Mouse (Mus musculus): ENCODE measurements around the gene Ipcef1. TPM values are rescaled to one million over a fixed set of nuclear protein-coding genes. Genes with fewer than 3 reads are reported as not detected.
A peak's percentile ranks its signal among the peaks of the same experiment; 100 is the strongest.

Gene Ipcef1
- polyA plus RNA-seq, 1 experiment from 2014 or later: 1.2 TPM

GRCm38 (mm10) chr10:6956357-6956756 is 95.9 kb downstream of the Ipcef1 start:
- Histone ChIP-seq H3K9ac (no peak overlapping the region), H3K27me3 (no peaks in the 10 kb centered on the region), H3K4me1 (replicated peaks) (no peaks in the 10 kb centered on the region), H3K36me3 (no peaks in the 10 kb centered on the region), H3K27ac (replicated peaks) (no peak overlapping the region), H3K9me3 (no peaks in the 10 kb centered on the region), H3K4me3 (no peak overlapping the region), H3K4me2 (no peak overlapping the region)
- ATAC-seq (ENCODE audit: low read depth): no peak
- 91% methylated on average over 2 of the region's 2 CpGs for WGBS

GRCm38 (mm10) chr10:6954533-6954932 is 97.7 kb downstream of the Ipcef1 start:
- H3K27ac ChIP-seq (replicated peaks): no peak overlapping the region
- no peak overlapping the region for H3K4me3 ChIP-seq
- no peaks in the 10 kb centered on the region for H3K36me3 ChIP-seq
- no peaks in the 10 kb centered on the region for H3K4me1 ChIP-seq (replicated peaks)
- H3K4me2 ChIP-seq: no peak overlapping the region
- H3K27me3 ChIP-seq: no peaks in the 10 kb centered on the region
- H3K9ac ChIP-seq: no peak overlapping the region
- no peak for ATAC-seq (ENCODE audit: low read depth)
- no peaks in the 10 kb centered on the region for H3K9me3 ChIP-seq

- no peaks in the 10 kb centered on the region for H3K27me3 ChIP-seq
- no peak overlapping the region for H3K27ac ChIP-seq (replicated peaks)
- H3K4me1 ChIP-seq (replicated peaks): no peaks in the 10 kb centered on the region
- no peak overlapping the region for H3K4me2 ChIP-seq
- H3K36me3 ChIP-seq: no peaks in the 10 kb centered on the region
- no peak overlapping the region for H3K4me3 ChIP-seq
- H3K9ac ChIP-seq: no peak overlapping the region
- no peaks in the 10 kb centered on the region for H3K9me3 ChIP-seq
- WGBS: 81% methylated on average over 1 of the region's 1 CpGs
- ATAC-seq (ENCODE audit: low read depth): no peak
Observed at GRCm38 (mm10) chr10:6953115-6953514, 99.2 kb downstream of the Ipcef1 start.

GRCm38 (mm10) chr10:6936671-6937425 is 115.4 kb downstream of the Ipcef1 start:
- Histone ChIP-seq H3K9ac (no peak overlapping the region), H3K27ac (replicated peaks) (no peak overlapping the region), H3K4me1 (replicated peaks) (no peaks in the 10 kb centered on the region), H3K27me3 (no peaks in the 10 kb centered on the region), H3K36me3 (no peaks in the 10 kb centered on the region), H3K4me2 (no peak overlapping the region), H3K9me3 (no peaks in the 10 kb centered on the region), H3K4me3 (no peak overlapping the region)
- 87% methylated on average over 4 of the region's 4 CpGs for WGBS
- no peak for ATAC-seq (ENCODE audit: low read depth)

- no peaks in the 10 kb centered on the region for H3K4me1 ChIP-seq (replicated peaks)
- H3K27me3 ChIP-seq: no peaks in the 10 kb centered on the region
- no peak overlapping the region for H3K4me2 ChIP-seq
- no peak overlapping the region for H3K27ac ChIP-seq (replicated peaks)
- no peak overlapping the region for H3K9ac ChIP-seq
- no peak for ATAC-seq (ENCODE audit: low read depth)
- H3K4me3 ChIP-seq: no peak overlapping the region
- H3K36me3 ChIP-seq: no peaks in the 10 kb centered on the region
- no peaks in the 10 kb centered on the region for H3K9me3 ChIP-seq
- 70% methylated on average over 3 of the region's 3 CpGs for WGBS
Observed at GRCm38 (mm10) chr10:6934776-6935175, 117.5 kb downstream of the Ipcef1 start.

GRCm38 (mm10) chr10:6930889-6931288 is 121.4 kb downstream of the Ipcef1 start:
- H3K4me2 ChIP-seq: no peak overlapping the region
- H3K27ac ChIP-seq (replicated peaks): no peak overlapping the region
- WGBS: 73% methylated on average over 2 of the region's 2 CpGs
- no peaks in the 10 kb centered on the region for H3K27me3 ChIP-seq
- H3K9ac ChIP-seq: no peak overlapping the region
- no peaks in the 10 kb centered on the region for H3K9me3 ChIP-seq
- no peak for ATAC-seq (ENCODE audit: low read depth)
- no peaks in the 10 kb centered on the region for H3K36me3 ChIP-seq
- no peak overlapping the region for H3K4me3 ChIP-seq
- no peaks in the 10 kb centered on the region for H3K4me1 ChIP-seq (replicated peaks)

- no peak overlapping the region for H3K9ac ChIP-seq
- no peak overlapping the region for H3K27ac ChIP-seq (replicated peaks)
- no peaks in the 10 kb centered on the region for H3K27me3 ChIP-seq
- ATAC-seq (ENCODE audit: low read depth): no peak
- H3K4me1 ChIP-seq (replicated peaks): no peaks in the 10 kb centered on the region
- no peaks in the 10 kb centered on the region for H3K9me3 ChIP-seq
- H3K36me3 ChIP-seq: no peaks in the 10 kb centered on the region
- H3K4me2 ChIP-seq: no peak overlapping the region
- no peak overlapping the region for H3K4me3 ChIP-seq
- 91% methylated on average over 1 of the region's 1 CpGs for WGBS
Observed at GRCm38 (mm10) chr10:6930398-6930797, 121.9 kb downstream of the Ipcef1 start.

GRCm38 (mm10) chr10:6928905-6929304 is 123.4 kb downstream of the Ipcef1 start:
- Histone ChIP-seq H3K27me3 (no peaks in the 10 kb centered on the region), H3K27ac (replicated peaks) (no peak overlapping the region), H3K4me1 (replicated peaks) (no peaks in the 10 kb centered on the region), H3K9me3 (no peaks in the 10 kb centered on the region), H3K9ac (no peak overlapping the region), H3K4me2 (no peak overlapping the region), H3K4me3 (no peak overlapping the region), H3K36me3 (no peaks in the 10 kb centered on the region)
- ATAC-seq (ENCODE audit: low read depth): no peak
- WGBS: 64% methylated on average over 1 of the region's 1 CpGs

GRCm38 (mm10) chr10:6927600-6928223 is 124.6 kb downstream of the Ipcef1 start:
- Histone ChIP-seq H3K4me2 (no peak overlapping the region), H3K27ac (replicated peaks) (no peak overlapping the region), H3K4me1 (replicated peaks) (no peaks in the 10 kb centered on the region), H3K4me3 (no peak overlapping the region), H3K9me3 (no peaks in the 10 kb centered on the region), H3K27me3 (no peaks in the 10 kb centered on the region), H3K36me3 (no peaks in the 10 kb centered on the region), H3K9ac (no peak overlapping the region)
- ATAC-seq (ENCODE audit: low read depth): no peak
- WGBS: 72% methylated on average over 4 of the region's 4 CpGs

- 86% methylated on average over 2 of the region's 2 CpGs for WGBS
- Histone ChIP-seq H3K9me3 (no peaks in the 10 kb centered on the region), H3K27ac (replicated peaks) (no peak overlapping the region)
Observed at GRCm38 (mm10) chr10:6926724-6927123, 125.6 kb downstream of the Ipcef1 start.

GRCm38 (mm10) chr10:6916545-6917257 is 135.6 kb downstream of the Ipcef1 start:
- no peak overlapping the region for H3K4me3 ChIP-seq
- H3K27ac ChIP-seq (replicated peaks): peak overlapping the region; percentile 49
- no peak overlapping the region for H3K9ac ChIP-seq
- 8% methylated on average over 6 of the region's 6 CpGs for WGBS
- H3K27me3 ChIP-seq: no peaks in the 10 kb centered on the region
- H3K4me2 ChIP-seq: peak overlapping the region; percentile 23
- H3K36me3 ChIP-seq: no peaks in the 10 kb centered on the region
- H3K9me3 ChIP-seq: no peaks in the 10 kb centered on the region
- peaks cover 20% of the 10 kb centered on the region for H3K4me1 ChIP-seq (replicated peaks)
- ATAC-seq (ENCODE audit: low read depth): peak; percentile 86

More at GRCm38 (mm10) chr10:6926724-6927123, 125.6 kb downstream of the Ipcef1 start:
- Histone ChIP-seq H3K4me1 (replicated peaks) (no peaks in the 10 kb centered on the region), H3K36me3 (no peaks in the 10 kb centered on the region), H3K4me2 (no peak overlapping the region), H3K27me3 (no peaks in the 10 kb centered on the region), H3K9ac (no peak overlapping the region), H3K4me3 (no peak overlapping the region)
- ATAC-seq (ENCODE audit: low read depth): no peak

GRCm38 (mm10) chr10:6915991-6916390 is 136.3 kb downstream of the Ipcef1 start:
- H3K4me3 ChIP-seq: no peak overlapping the region
- no peaks in the 10 kb centered on the region for H3K9me3 ChIP-seq
- H3K27ac ChIP-seq (replicated peaks): no peak overlapping the region; the same call in 1 of the 2 replicates
- H3K9ac ChIP-seq: no peak overlapping the region
- H3K27me3 ChIP-seq: no peaks in the 10 kb centered on the region
- H3K36me3 ChIP-seq: no peaks in the 10 kb centered on the region
- WGBS: 66% methylated on average over 1 of the region's 1 CpGs
- H3K4me1 ChIP-seq (replicated peaks): peaks cover 20% of the 10 kb centered on the region
- no peak for ATAC-seq (ENCODE audit: low read depth)
- H3K4me2 ChIP-seq: peak overlapping the region; percentile 23; the same call in 1 of the 2 replicates

All from neural tube, embryonic 13.5 days (tissue).